Mouse (Mus musculus) central nervous system, embryonic 18 days (tissue): ENCODE data around the gene Gm5678. TPM values are rescaled to one million over a fixed set of nuclear protein-coding genes. Genes with fewer than 3 reads are reported as not detected.

Source experiments
- polyA plus RNA-seq: library from polyadenylated mRNA; depleted of rRNA; stranded (reverse); fragments of >200 nt; gene quantifications from 2 replicates; pipeline ENCODE4 v1.2.3, GENCODE M21; 2012; rRNA removed

Gm5678 gene
- not detected in 2 replicates for polyA plus RNA-seq

GRCm38 (mm10) chr16:93627761-93628400 lies at the start of gene Gm5678:
Gene Gm5678 (plus strand): TSS chr16:93628097.

GRCm38 (mm10) chr16:93603439-93604212 lies 24.3 kb upstream of the Gm5678 start, which contains the start of gene Setd4:
Gene Setd4 (minus strand): TSS chr16:93604063.

GRCm38 (mm10) chr16:93605553-93605952 lies 22.3 kb upstream of the Gm5678 start, which contains the start of gene Cbr1:
Gene Cbr1 (plus strand): TSS chr16:93605853.

Other genes with a start within 250 kb of the Gm5678 start
- 19.9 and 23.2 TPM in 2 replicates for gene Setd4, start 24.0 kb upstream of the Gm5678 start, polyA plus RNA-seq
- 173 TPM in 2 replicates for gene Cbr1, start 22.2 kb upstream of the Gm5678 start, polyA plus RNA-seq
- 3.4 and 4.6 TPM in 2 replicates for gene Cbr3, start 55.1 kb downstream of the Gm5678 start, polyA plus RNA-seq
- 60.8 and 61.3 TPM in 2 replicates for gene Dop1b, start 83.8 kb downstream of the Gm5678 start, polyA plus RNA-seq
- 33.7 and 36.6 TPM in 2 replicates for gene Morc3, start 204.0 kb downstream of the Gm5678 start, polyA plus RNA-seq